Mouse (Mus musculus): ENCODE data around the gene Abcg5.

Gene Abcg5

GRCm38 (mm10) chr17:84685286-84685685 is 2.5 kb upstream of the Abcg5 start:
- no peak for DNase-seq (ENCODE audit: low read depth)

- DNase-seq (ENCODE audit: low read depth), result no peak
Observed at GRCm38 (mm10) chr17:84684284-84684683, 1.5 kb upstream of the Abcg5 start.

- no peak for DNase-seq (ENCODE audit: low read depth)
Observed at GRCm38 (mm10) chr17:84681670-84682069, 1.1 kb downstream of the Abcg5 start.

- no peak for DNase-seq (ENCODE audit: low read depth)
Observed at GRCm38 (mm10) chr17:84677595-84677994, 5.2 kb downstream of the Abcg5 start.

GRCm38 (mm10) chr17:84675951-84676366 is 6.9 kb downstream of the Abcg5 start, which contains the start of gene Abcg8:
Gene Abcg8, plus strand, starts transcription at chr17:84676302.
- DNase-seq (ENCODE audit: low read depth), result no peak

- no peak for DNase-seq (ENCODE audit: low read depth)
Observed at GRCm38 (mm10) chr17:84675204-84675603, 7.6 kb downstream of the Abcg5 start.

GRCm38 (mm10) chr17:84674048-84674447 is 8.8 kb downstream of the Abcg5 start:
- no peak for DNase-seq (ENCODE audit: low read depth)

GRCm38 (mm10) chr17:84672376-84673369 is 10.1 kb downstream of the Abcg5 start:
- DNase-seq (ENCODE audit: low read depth), result no peak

- DNase-seq (ENCODE audit: low read depth), result no peak
Observed at GRCm38 (mm10) chr17:84667848-84668247, 15.0 kb downstream of the Abcg5 start.

GRCm38 (mm10) chr17:84665691-84666090 is 17.1 kb downstream of the Abcg5 start:
- DNase-seq (ENCODE audit: low read depth), result no peak

- no peak for DNase-seq (ENCODE audit: low read depth)
Observed at GRCm38 (mm10) chr17:84665053-84665452, 17.8 kb downstream of the Abcg5 start.

- no peak for DNase-seq (ENCODE audit: low read depth)
Observed at GRCm38 (mm10) chr17:84658951-84659350, 23.9 kb downstream of the Abcg5 start.

- no peak for DNase-seq (ENCODE audit: low read depth)
Observed at GRCm38 (mm10) chr17:84658195-84658594, 24.6 kb downstream of the Abcg5 start.

GRCm38 (mm10) chr17:84657782-84658181 is 25.0 kb downstream of the Abcg5 start:
- DNase-seq (ENCODE audit: low read depth), result no peak

GRCm38 (mm10) chr17:84657422-84657732 is 25.4 kb downstream of the Abcg5 start:
- no peak for DNase-seq (ENCODE audit: low read depth)

- no peak for DNase-seq (ENCODE audit: low read depth)
Observed at GRCm38 (mm10) chr17:84656653-84657421, 26.0 kb downstream of the Abcg5 start.

- no peak for DNase-seq (ENCODE audit: low read depth)
Observed at GRCm38 (mm10) chr17:84656205-84656604, 26.6 kb downstream of the Abcg5 start.

GRCm38 (mm10) chr17:84653544-84653943 is 29.3 kb downstream of the Abcg5 start:
- DNase-seq (ENCODE audit: low read depth), result no peak

GRCm38 (mm10) chr17:84650302-84651017 is 32.4 kb downstream of the Abcg5 start:
- DNase-seq (ENCODE audit: low read depth), result no peak

GRCm38 (mm10) chr17:84647630-84648029 is 35.2 kb downstream of the Abcg5 start:
- DNase-seq (ENCODE audit: low read depth), result peak; percentile 51

GRCm38 (mm10) chr17:84646477-84646876 is 36.3 kb downstream of the Abcg5 start:
- DNase-seq (ENCODE audit: low read depth), result no peak

- DNase-seq (ENCODE audit: low read depth), result no peak
Observed at GRCm38 (mm10) chr17:84645894-84646293, 36.9 kb downstream of the Abcg5 start.

Measured in 416B (cell line).